Mouse (Mus musculus) heart, embryonic 12.5 days (tissue): ENCODE measurements around the gene Scpep1. TPM values are rescaled to one million over a fixed set of nuclear protein-coding genes. Genes with fewer than 3 reads are reported as not detected.
"Not testable (repeated sequence)": the region's sequence is repeated elsewhere in the genome, so short reads cannot be mapped to it uniquely, and the experiment has no call there.

Source experiments
- ATAC-seq: fragments of 200-750 bp; cut with Nextera tagmentation; 2 replicates; pipeline ENCODE4 v1.8.0; 2017; ENCODE audit warnings: moderate TSS enrichment, moderate library complexity; ENCODE audit not compliant: insufficient number of reproducible peaks, low FRiP score
- H3K27ac ChIP-seq: fragments of 300-500 bp; sonication (generic); 2 replicates; pipeline ENCODE4 v1.5.1; 2016; ENCODE audit warnings: mild to moderate bottlenecking, moderate library complexity; ENCODE audit not compliant: poor library complexity, severe bottlenecking
- H3K27me3 ChIP-seq: fragments of 300-500 bp; sonication (generic); replicated peaks from 2 replicates; pipeline ENCODE4 v1.6.1; 2016; ENCODE audit warnings: mild to moderate bottlenecking, moderate library complexity
- H3K36me3 ChIP-seq: fragments of 300-500 bp; sonication (generic); 2 replicates; pipeline ENCODE4 v1.6.1; 2016; ENCODE audit warnings: mild to moderate bottlenecking, moderate library complexity
- H3K4me1 ChIP-seq: fragments of 300-500 bp; sonication (generic); replicated peaks from 2 replicates; pipeline ENCODE4 v1.6.1; 2016; ENCODE audit warnings: mild to moderate bottlenecking
- H3K4me2 ChIP-seq: fragments of 300-500 bp; sonication (generic); 2 replicates; pipeline ENCODE4 v1.6.1; 2016; ENCODE audit warnings: mild to moderate bottlenecking, moderate library complexity
- H3K4me3 ChIP-seq: fragments of 300-500 bp; sonication (generic); 2 replicates; pipeline ENCODE4 v1.5.1; 2016; ENCODE audit warnings: mild to moderate bottlenecking
- H3K9ac ChIP-seq: fragments of 300-500 bp; sonication (generic); 2 replicates; pipeline ENCODE4 v1.6.1; 2016; ENCODE audit warnings: mild to moderate bottlenecking, moderate library complexity
- H3K9me3 ChIP-seq: fragments of 300-500 bp; sonication (generic); replicated peaks from 2 replicates; pipeline ENCODE4 v1.6.1; 2016; ENCODE audit warnings: mild to moderate bottlenecking, moderate library complexity
- WGBS: fragments of 180-500 bp; shearing (Covaris S2); methylation state at CpG from one replicate; pipeline ENCODE4 v1.1.7; 2016; 5-methylcytosine and 5-hydroxymethylcytosine counted together
- polyA plus RNA-seq: library from polyadenylated mRNA; unstranded; fragments of >200 nt; fragmentation: Nextera tagmentation; extraction: Ambion mirVana; gene quantifications from 2 replicates; pipeline ENCODE4 v1.2.1, GENCODE M21; 2016

The Scpep1 gene
- polyA plus RNA-seq, 1 experiment from 2014 or later = 47.5 TPM

GRCm38 (mm10) chr11:88997343-88997742 is 42.1 kb upstream of the Scpep1 start:
- H3K4me1 ChIP-seq = peaks cover 21% of the 10 kb centered on the region
- not testable (repeated sequence) for H3K4me2 ChIP-seq, H3K9ac ChIP-seq, H3K9me3 ChIP-seq, H3K36me3 ChIP-seq, ATAC-seq, H3K27me3 ChIP-seq, H3K4me3 ChIP-seq, H3K27ac ChIP-seq
- WGBS = 85% methylated on average over 5 of the region's 5 CpGs

GRCm38 (mm10) chr11:88996427-88996826 is 41.2 kb upstream of the Scpep1 start:
- Histone ChIP-seq H3K9ac (no peak overlapping the region), H3K4me1 (peaks cover 16% of the 10 kb centered on the region; the same call in 1 of the 2 replicates), H3K27ac (peak overlapping the region; percentile 72), H3K4me2 (peak overlapping the region; percentile 25; the same call in 1 of the 2 replicates), H3K9me3 (no peaks in the 10 kb centered on the region), H3K4me3 (no peak overlapping the region), H3K36me3 (no peaks in the 10 kb centered on the region), H3K27me3 (no peaks in the 10 kb centered on the region)
- ATAC-seq = peak; percentile 8; the same call in 1 of the 2 replicates
- WGBS = 47% methylated on average over 7 of the region's 7 CpGs

GRCm38 (mm10) chr11:88995616-88996015 is 40.4 kb upstream of the Scpep1 start:
- H3K4me2 ChIP-seq = no peak overlapping the region
- no peaks in the 10 kb centered on the region for H3K27me3 ChIP-seq
- H3K9me3 ChIP-seq = no peaks in the 10 kb centered on the region
- H3K9ac ChIP-seq = no peak overlapping the region
- H3K36me3 ChIP-seq = peaks cover 7% of the 10 kb centered on the region
- peaks cover 9% of the 10 kb centered on the region; the same call in 1 of the 2 replicates for H3K4me1 ChIP-seq
- H3K4me3 ChIP-seq = no peak overlapping the region
- no peak for ATAC-seq
- no peak overlapping the region for H3K27ac ChIP-seq
- WGBS = 85% methylated on average over 2 of the region's 2 CpGs

GRCm38 (mm10) chr11:88994492-88994891 is 39.2 kb upstream of the Scpep1 start:
- Histone ChIP-seq H3K9ac (no peak overlapping the region), H3K9me3 (no peaks in the 10 kb centered on the region), H3K36me3 (peaks cover 12% of the 10 kb centered on the region), H3K27ac (no peak overlapping the region), H3K4me1 (no peaks in the 10 kb centered on the region), H3K27me3 (no peaks in the 10 kb centered on the region), H3K4me2 (no peak overlapping the region), H3K4me3 (no peak overlapping the region)
- ATAC-seq = no peak
- WGBS = 90% methylated on average over 7 of the region's 7 CpGs

- Histone ChIP-seq H3K4me2 (no peak overlapping the region), H3K36me3 (peaks cover 12% of the 10 kb centered on the region), H3K4me3 (no peak overlapping the region), H3K9ac (no peak overlapping the region), H3K9me3 (no peaks in the 10 kb centered on the region), H3K4me1 (no peaks in the 10 kb centered on the region), H3K27me3 (no peaks in the 10 kb centered on the region), H3K27ac (no peak overlapping the region)
- ATAC-seq = peak; percentile 60; the same call in 1 of the 2 replicates
- 12% methylated on average over 5 of the region's 5 CpGs for WGBS
These were observed 38.4 kb upstream of the Scpep1 start for GRCm38 (mm10) chr11:88993625-88994024.

- Histone ChIP-seq H3K4me3 (no peak overlapping the region), H3K9ac (no peak overlapping the region), H3K27me3 (no peaks in the 10 kb centered on the region), H3K36me3 (peaks cover 15% of the 10 kb centered on the region), H3K4me2 (no peak overlapping the region), H3K9me3 (no peaks in the 10 kb centered on the region), H3K27ac (no peak overlapping the region), H3K4me1 (no peaks in the 10 kb centered on the region)
- no peak for ATAC-seq
- WGBS = 50% methylated on average over 7 of the region's 7 CpGs
These were observed 37.9 kb upstream of the Scpep1 start for GRCm38 (mm10) chr11:88993186-88993585.

GRCm38 (mm10) chr11:88989530-88989929 is 34.3 kb upstream of the Scpep1 start:
- no peak for ATAC-seq
- Histone ChIP-seq H3K9ac (no peak overlapping the region), H3K4me3 (no peak overlapping the region), H3K4me2 (no peak overlapping the region), H3K9me3 (no peaks in the 10 kb centered on the region), H3K27me3 (no peaks in the 10 kb centered on the region), H3K27ac (no peak overlapping the region), H3K4me1 (no peaks in the 10 kb centered on the region), H3K36me3 (peaks cover 33% of the 10 kb centered on the region)
- 62% methylated on average over 5 of the region's 5 CpGs for WGBS

- H3K36me3 ChIP-seq = peaks cover 39% of the 10 kb centered on the region
- no peak overlapping the region for H3K4me3 ChIP-seq
- H3K4me2 ChIP-seq = no peak overlapping the region
- no peak overlapping the region for H3K9ac ChIP-seq
- H3K27me3 ChIP-seq = no peaks in the 10 kb centered on the region
- WGBS = 76% methylated on average over 5 of the region's 5 CpGs
- no peak overlapping the region for H3K27ac ChIP-seq
- H3K9me3 ChIP-seq = no peaks in the 10 kb centered on the region
- ATAC-seq = no peak
- H3K4me1 ChIP-seq = no peaks in the 10 kb centered on the region
These were observed 33.7 kb upstream of the Scpep1 start for GRCm38 (mm10) chr11:88988956-88989355.

GRCm38 (mm10) chr11:88986616-88987015 is 31.4 kb upstream of the Scpep1 start:
- peaks cover 60% of the 10 kb centered on the region for H3K36me3 ChIP-seq
- H3K9me3 ChIP-seq = no peaks in the 10 kb centered on the region
- no peak overlapping the region for H3K4me2 ChIP-seq
- H3K4me3 ChIP-seq = no peak overlapping the region
- H3K4me1 ChIP-seq = no peaks in the 10 kb centered on the region
- no peak for ATAC-seq
- 84% methylated on average over 10 of the region's 10 CpGs for WGBS
- H3K9ac ChIP-seq = no peak overlapping the region
- no peak overlapping the region for H3K27ac ChIP-seq
- H3K27me3 ChIP-seq = no peaks in the 10 kb centered on the region

GRCm38 (mm10) chr11:88981337-88981736 is 26.1 kb upstream of the Scpep1 start:
- no peaks in the 10 kb centered on the region for H3K27me3 ChIP-seq
- 81% methylated on average over 8 of the region's 8 CpGs for WGBS
- H3K27ac ChIP-seq = no peak overlapping the region
- no peaks in the 10 kb centered on the region for H3K9me3 ChIP-seq
- ATAC-seq = no peak
- no peaks in the 10 kb centered on the region for H3K4me1 ChIP-seq
- H3K9ac ChIP-seq = no peak overlapping the region
- no peak overlapping the region for H3K4me2 ChIP-seq
- H3K36me3 ChIP-seq = peaks cover 48% of the 10 kb centered on the region
- no peak overlapping the region for H3K4me3 ChIP-seq

GRCm38 (mm10) chr11:88977188-88977587 is 21.9 kb upstream of the Scpep1 start:
- Histone ChIP-seq H3K27ac (no peak overlapping the region), H3K4me2 (no peak overlapping the region), H3K36me3 (peaks cover 14% of the 10 kb centered on the region), H3K27me3 (no peaks in the 10 kb centered on the region), H3K9ac (no peak overlapping the region), H3K9me3 (no peaks in the 10 kb centered on the region), H3K4me3 (no peak overlapping the region), H3K4me1 (peaks cover 10% of the 10 kb centered on the region)
- WGBS = 86% methylated on average over 5 of the region's 5 CpGs
- no peak for ATAC-seq

GRCm38 (mm10) chr11:88976320-88976719 is 21.1 kb upstream of the Scpep1 start:
- no peak overlapping the region for H3K27ac ChIP-seq
- no peak overlapping the region for H3K4me3 ChIP-seq
- no peaks in the 10 kb centered on the region for H3K27me3 ChIP-seq
- WGBS = 94% methylated on average over 2 of the region's 2 CpGs
- H3K9ac ChIP-seq = no peak overlapping the region
- H3K4me1 ChIP-seq = peaks cover 10% of the 10 kb centered on the region
- ATAC-seq = no peak
- H3K36me3 ChIP-seq = peaks cover 5% of the 10 kb centered on the region; the same call in 1 of the 2 replicates
- no peaks in the 10 kb centered on the region for H3K9me3 ChIP-seq
- no peak overlapping the region for H3K4me2 ChIP-seq
